Mouse (Mus musculus): Measurements from ENCODE around the gene Gm5148.

The Gm5148 gene

GRCm38 (mm10) chr3:37724171-37724804, at the start of gene Gm5148:
TSS of gene Gm5148 (minus strand) at chr3:37724490.
- DNase-seq (ENCODE audit: low read depth, low spot score), result peak; percentile 94

- no peak for DNase-seq (ENCODE audit: low read depth, low spot score)
Observed at GRCm38 (mm10) chr3:37770951-37771350, 46.7 kb upstream of the Gm5148 start.

GRCm38 (mm10) chr3:37769268-37769756, 45.0 kb upstream of the Gm5148 start:
- peak; percentile 91 for DNase-seq (ENCODE audit: low read depth, low spot score)

GRCm38 (mm10) chr3:37767147-37768015, 43.1 kb upstream of the Gm5148 start:
- no peak for DNase-seq (ENCODE audit: low read depth, low spot score)

GRCm38 (mm10) chr3:37766628-37767027, 42.3 kb upstream of the Gm5148 start:
- DNase-seq (ENCODE audit: low read depth, low spot score), result no peak

GRCm38 (mm10) chr3:37765971-37766370, 41.7 kb upstream of the Gm5148 start:
- DNase-seq (ENCODE audit: low read depth, low spot score), result no peak

GRCm38 (mm10) chr3:37765275-37765674, 41.0 kb upstream of the Gm5148 start:
- no peak for DNase-seq (ENCODE audit: low read depth, low spot score)

- DNase-seq (ENCODE audit: low read depth, low spot score), result no peak
Observed at GRCm38 (mm10) chr3:37762303-37762702, 38.0 kb upstream of the Gm5148 start.

GRCm38 (mm10) chr3:37761741-37762140, 37.5 kb upstream of the Gm5148 start:
- DNase-seq (ENCODE audit: low read depth, low spot score), result no peak

- no peak for DNase-seq (ENCODE audit: low read depth, low spot score)
Observed at GRCm38 (mm10) chr3:37760866-37761265, 36.6 kb upstream of the Gm5148 start.

- DNase-seq (ENCODE audit: low read depth, low spot score), result no peak
Observed at GRCm38 (mm10) chr3:37758611-37759322, 34.5 kb upstream of the Gm5148 start.

- peak; percentile 45 for DNase-seq (ENCODE audit: low read depth, low spot score)
Observed at GRCm38 (mm10) chr3:37758124-37758523, 33.8 kb upstream of the Gm5148 start.

GRCm38 (mm10) chr3:37757613-37758012, 33.3 kb upstream of the Gm5148 start:
- no peak for DNase-seq (ENCODE audit: low read depth, low spot score)

- no peak for DNase-seq (ENCODE audit: low read depth, low spot score)
Observed at GRCm38 (mm10) chr3:37756005-37756404, 31.7 kb upstream of the Gm5148 start.

- DNase-seq (ENCODE audit: low read depth, low spot score), result no peak
Observed at GRCm38 (mm10) chr3:37754639-37755038, 30.3 kb upstream of the Gm5148 start.

- DNase-seq (ENCODE audit: low read depth, low spot score), result no peak
Observed at GRCm38 (mm10) chr3:37753148-37753547, 28.9 kb upstream of the Gm5148 start.

- DNase-seq (ENCODE audit: low read depth, low spot score), result peak; percentile 81
Observed at GRCm38 (mm10) chr3:37748002-37748733, 23.9 kb upstream of the Gm5148 start.

- no peak for DNase-seq (ENCODE audit: low read depth, low spot score)
Observed at GRCm38 (mm10) chr3:37747258-37748001, 23.1 kb upstream of the Gm5148 start.

- DNase-seq (ENCODE audit: low read depth, low spot score), result no peak
Observed at GRCm38 (mm10) chr3:37744050-37744449, 19.8 kb upstream of the Gm5148 start.

- no peak for DNase-seq (ENCODE audit: low read depth, low spot score)
Observed at GRCm38 (mm10) chr3:37739996-37740395, 15.7 kb upstream of the Gm5148 start.

All from brain, adult 2 months (tissue).